Mouse (Mus musculus): ENCODE measurements at regions not wholly inside any gene's neighbourhood (a gene's known extent, or its start where the extent isn't known, plus 50 kb on each side); places are given as distances from the start of the nearest gene placed in this dataset.
"Not testable (repeated sequence)": the region's sequence is repeated elsewhere in the genome, so short reads cannot be mapped to it uniquely, and the experiment has no call there.

DNA sequence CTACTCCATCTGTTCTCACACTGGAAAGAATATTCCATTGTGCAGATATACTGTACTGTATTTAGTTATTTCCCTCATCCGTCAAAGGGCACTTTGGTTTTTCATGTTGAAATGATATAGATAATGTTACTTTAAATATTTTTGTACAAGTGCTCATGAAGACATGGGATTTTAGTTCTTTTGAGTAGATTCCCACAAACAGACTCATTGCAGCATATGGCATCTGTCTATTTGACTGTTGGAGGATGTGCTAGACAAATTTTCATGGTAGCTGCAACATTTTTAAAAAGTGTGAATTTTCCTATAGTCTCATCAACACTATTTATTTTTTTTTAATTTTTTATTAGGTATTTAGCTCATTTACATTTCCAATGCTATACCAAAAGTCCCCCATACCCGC, 502.5 kb downstream of the Hdgfl1 start:
- no peak for DNase-seq (ENCODE audit: low spot score in 2 of 2)

- no peak for DNase-seq (ENCODE audit: low spot score in 2 of 2)
Observed at GRCm38 (mm10) chr13:26235941-26236340, 534.0 kb downstream of the Hdgfl1 start.

DNA sequence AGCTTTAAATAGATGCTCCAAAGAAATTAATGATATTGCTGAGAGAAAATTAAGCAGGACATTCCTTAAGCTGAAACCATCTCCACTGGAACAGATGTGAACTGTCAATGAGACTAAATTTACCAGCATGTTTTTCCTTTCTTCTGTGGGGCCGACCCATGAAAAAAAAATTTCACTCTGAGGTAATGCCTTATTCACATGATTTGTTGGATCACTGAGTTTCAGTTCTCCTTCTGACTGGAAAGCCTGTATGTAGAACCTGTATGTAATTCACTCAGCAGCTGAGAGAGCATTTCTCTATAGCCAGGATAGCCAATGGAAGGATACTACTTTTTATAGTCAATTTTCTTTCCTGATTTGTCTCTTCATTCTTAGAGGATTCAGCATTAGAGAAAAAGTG, 535.3 kb downstream of the Hdgfl1 start:
- DNase-seq (ENCODE audit: low spot score in 2 of 2) = no peak

- no peak for DNase-seq (ENCODE audit: low spot score in 2 of 2)
Observed at GRCm38 (mm10) chr13:26217299-26217698, 552.7 kb downstream of the Hdgfl1 start.

DNA sequence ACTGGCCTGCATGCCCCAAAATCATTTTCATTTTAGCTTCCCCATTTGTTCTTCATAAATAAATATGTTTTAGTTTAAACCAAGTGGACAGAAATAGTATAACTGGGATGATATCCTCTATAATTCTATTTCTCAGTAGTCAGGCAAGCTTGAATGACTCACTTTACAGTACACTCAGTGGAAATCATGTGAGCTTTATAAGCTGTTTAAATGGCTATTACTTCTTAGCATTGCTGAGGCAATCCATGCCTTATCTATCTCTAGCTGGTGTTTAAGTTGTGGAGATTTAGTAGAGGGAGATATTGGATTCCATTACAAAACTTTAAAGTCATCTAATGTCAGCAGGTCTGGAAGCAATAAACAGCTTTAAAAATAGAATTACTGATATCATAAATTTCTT, 553.4 kb downstream of the Hdgfl1 start:
- DNase-seq (ENCODE audit: low spot score in 2 of 2) = no peak

DNA sequence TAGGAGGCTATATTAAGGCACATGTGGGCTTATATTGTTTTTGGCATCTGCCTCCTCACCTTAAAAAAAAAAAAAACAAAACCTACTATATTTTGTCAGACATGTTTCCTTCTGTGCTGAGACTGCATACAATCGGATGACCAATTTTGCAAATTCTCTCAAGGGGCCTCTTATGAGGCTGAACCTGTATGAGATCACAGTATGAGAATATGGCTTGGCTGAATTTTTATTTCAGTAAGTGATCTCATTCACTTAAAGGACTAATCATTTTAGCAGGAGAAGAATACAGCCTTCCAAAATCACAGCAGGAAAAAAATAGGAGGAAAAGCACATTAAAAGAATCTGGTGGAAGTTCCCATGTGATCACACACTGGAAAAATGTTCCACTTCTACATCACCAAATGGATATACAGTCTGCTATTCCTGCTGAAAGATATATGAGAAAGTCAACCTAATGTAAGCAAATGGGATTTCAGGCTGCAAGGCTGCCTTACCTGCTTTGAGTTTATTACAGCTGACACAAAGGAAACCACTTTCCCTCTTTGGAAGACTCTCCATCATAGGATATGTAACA, 564.3 kb downstream of the Hdgfl1 start:
- no peak for DNase-seq (ENCODE audit: low spot score in 2 of 2)

GRCm38 (mm10) chr13:26194646-26195045, 575.3 kb downstream of the Hdgfl1 start:
- no peak for DNase-seq (ENCODE audit: low spot score in 2 of 2)

- no peak for DNase-seq (ENCODE audit: low spot score in 2 of 2)
Observed at GRCm38 (mm10) chr13:26183879-26184278, 586.1 kb downstream of the Hdgfl1 start.

- no peak for DNase-seq (ENCODE audit: low spot score in 2 of 2)
Observed at GRCm38 (mm10) chr13:26171891-26172482, 598.0 kb downstream of the Hdgfl1 start.

- DNase-seq (ENCODE audit: low spot score in 2 of 2) = peak; percentile 34 to 64
Observed at GRCm38 (mm10) chr13:26169641-26170040, 600.3 kb downstream of the Hdgfl1 start.

DNA sequence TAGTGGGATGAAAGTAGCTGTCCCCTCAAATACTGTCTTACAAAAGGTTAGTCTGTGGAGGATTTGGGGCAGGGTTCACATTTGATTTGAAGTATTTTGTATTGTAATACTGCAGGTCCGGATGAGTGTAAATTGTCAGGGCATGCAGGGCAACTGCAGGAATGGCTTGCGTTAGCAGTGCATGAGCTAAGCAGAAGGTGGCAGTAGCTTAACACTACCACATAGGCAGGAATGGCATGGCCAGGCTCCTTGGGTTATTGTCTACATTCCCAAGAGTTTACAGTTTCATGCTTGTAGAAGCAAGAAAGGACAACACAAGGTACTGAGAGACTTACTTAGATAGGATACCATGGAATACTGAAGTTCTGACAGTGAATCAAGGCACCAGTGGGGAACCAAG, 611.3 kb downstream of the Hdgfl1 start:
- DNase-seq (ENCODE audit: low spot score in 2 of 2) = peak in 1 of 2 experiments; percentile 26

- DNase-seq (ENCODE audit: low spot score in 2 of 2) = peak; percentile 87 to 89
Observed at GRCm38 (mm10) chr13:26154701-26155471, 615.1 kb downstream of the Hdgfl1 start.

DNA sequence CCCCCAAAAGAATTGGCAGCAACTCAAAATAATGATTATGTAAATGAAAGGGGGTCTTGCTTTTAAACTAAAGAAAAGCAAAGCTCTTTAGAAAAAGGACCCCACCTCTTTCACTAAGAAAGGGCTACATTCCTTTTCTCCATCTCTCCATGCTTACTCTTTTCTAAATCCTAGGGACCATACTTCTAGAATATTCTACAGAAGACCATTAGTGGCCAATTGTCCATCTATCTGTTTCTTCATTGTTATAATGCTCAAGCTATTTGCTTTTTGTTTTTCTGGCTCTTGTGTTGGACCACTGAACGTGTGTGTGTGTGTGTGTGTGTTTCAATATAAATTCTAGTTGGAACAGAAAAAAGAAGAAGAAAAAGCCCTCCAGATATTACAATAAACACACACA, 615.7 kb downstream of the Hdgfl1 start:
- no peak for DNase-seq (ENCODE audit: low spot score in 2 of 2)

DNA sequence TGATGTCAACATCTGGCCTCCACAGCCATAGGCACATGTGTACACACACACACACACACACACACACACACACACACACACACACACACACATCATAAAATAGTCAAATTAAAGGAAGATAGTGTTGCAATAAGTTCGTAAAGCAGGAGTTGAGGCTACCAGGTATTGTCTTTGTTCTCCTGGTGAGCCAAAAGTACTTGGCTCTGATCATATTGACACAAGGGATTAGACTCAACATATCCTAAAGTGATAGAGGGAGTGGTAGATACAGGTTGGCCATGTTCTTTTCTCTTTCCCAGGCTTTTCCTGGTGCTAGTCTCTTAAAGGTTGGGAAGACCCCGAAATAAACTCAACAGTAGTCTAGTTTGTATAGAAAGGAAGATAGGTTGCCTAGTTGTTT, 616.9 kb downstream of the Hdgfl1 start:
- no peak for DNase-seq (ENCODE audit: low spot score in 2 of 2)

DNA sequence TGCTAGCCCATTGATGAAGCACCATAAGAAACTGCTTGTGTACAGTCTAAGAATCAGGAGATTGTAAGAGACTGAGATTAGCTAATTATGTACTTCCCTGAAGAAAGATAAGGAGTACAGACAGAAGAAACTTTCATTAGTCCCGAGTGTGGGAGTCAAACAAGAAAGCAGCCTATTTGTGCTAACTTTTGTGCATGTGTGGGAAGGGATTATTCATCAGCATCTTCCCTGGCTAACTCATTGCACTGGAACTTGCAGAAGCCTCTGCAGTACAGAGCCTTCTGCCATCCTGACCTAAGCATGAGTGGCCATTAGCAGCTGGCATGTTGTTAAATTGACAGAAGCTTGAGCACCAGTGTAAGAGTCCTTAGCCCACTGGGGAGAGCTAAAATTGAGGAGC, 619.5 kb downstream of the Hdgfl1 start:
- no peak for DNase-seq (ENCODE audit: low spot score in 2 of 2)

DNA sequence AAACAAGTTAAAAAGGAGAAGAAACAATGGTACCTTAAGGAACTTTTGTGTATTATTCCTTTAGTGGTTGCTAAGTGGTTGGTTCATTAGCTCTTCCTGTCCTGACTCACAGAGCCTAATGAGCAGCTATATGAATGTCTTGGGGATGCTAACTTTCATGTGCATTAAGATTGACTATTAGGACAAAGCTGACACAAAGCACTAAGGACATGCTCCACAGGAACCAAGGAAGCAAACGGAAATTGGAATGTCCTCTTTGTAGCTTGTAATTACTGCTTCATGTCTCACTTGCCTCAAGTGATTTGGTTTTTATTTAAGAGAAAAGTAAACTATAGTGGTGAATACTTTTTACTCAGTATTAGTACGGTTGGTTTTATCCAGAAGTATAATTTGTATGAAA, 627.2 kb downstream of the Hdgfl1 start:
- no peak for DNase-seq (ENCODE audit: low spot score in 2 of 2)

- DNase-seq (ENCODE audit: low spot score in 2 of 2) = peak; percentile 23 to 30
Observed at GRCm38 (mm10) chr13:26119363-26119762, 650.6 kb downstream of the Hdgfl1 start.

- no peak for DNase-seq (ENCODE audit: low spot score in 2 of 2)
Observed at GRCm38 (mm10) chr13:26114136-26114535, 655.8 kb downstream of the Hdgfl1 start.

GRCm38 (mm10) chr13:26113723-26114122, 656.2 kb downstream of the Hdgfl1 start:
- not testable (repeated sequence) for DNase-seq (ENCODE audit: low spot score in 2 of 2)

DNA sequence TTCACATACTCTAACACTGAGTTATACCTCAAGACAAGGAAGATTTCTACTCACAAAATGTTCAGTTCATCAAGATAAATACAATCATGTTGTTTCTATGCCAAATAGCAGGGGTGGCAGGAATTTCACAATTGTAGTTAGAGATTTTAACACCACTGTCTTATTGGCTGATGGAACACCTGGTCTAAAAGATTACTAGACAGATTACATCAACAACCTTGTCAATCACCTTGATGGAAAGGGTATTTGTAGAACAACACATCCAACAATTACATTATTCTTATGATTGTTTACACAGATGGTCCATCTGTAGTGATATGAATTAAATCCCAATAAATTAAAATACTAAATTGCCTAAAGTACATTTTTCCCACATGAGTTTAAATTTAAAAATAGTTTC, 657.4 kb downstream of the Hdgfl1 start:
- no peak for DNase-seq (ENCODE audit: low spot score in 2 of 2)

GRCm38 (mm10) chr13:26109013-26109412, 661.0 kb downstream of the Hdgfl1 start:
- DNase-seq (ENCODE audit: low spot score in 2 of 2) = no peak

DNA sequence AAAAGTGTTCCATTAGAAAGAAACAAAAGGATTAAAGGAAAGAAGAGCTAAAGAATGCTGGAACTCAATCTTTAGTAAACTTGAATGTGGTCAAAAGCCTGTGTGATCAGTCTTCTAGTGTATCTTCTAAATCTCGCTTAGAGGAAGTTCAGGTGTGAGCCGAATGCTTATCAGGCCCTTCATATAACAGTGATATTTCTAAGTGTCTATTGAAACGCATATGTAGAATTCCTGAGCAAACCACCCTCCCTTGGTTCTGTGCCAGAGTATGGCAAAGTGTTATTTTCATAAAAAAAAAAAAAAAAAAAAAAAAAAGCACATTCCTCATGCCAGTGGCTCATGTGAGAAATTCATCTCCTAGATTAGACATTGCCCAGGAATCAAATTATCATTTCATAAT, 681.2 kb downstream of the Hdgfl1 start:
- no peak for DNase-seq (ENCODE audit: low spot score in 2 of 2)

- peak; percentile 14 to 23 for DNase-seq (ENCODE audit: low spot score in 2 of 2)
Observed at GRCm38 (mm10) chr13:26080814-26081213, 689.2 kb downstream of the Hdgfl1 start.

Measured in right cerebral cortex, postnatal 10 days (tissue).